Mouse (Mus musculus): Measurements from ENCODE around the gene Mrap. TPM values are rescaled to one million over a fixed set of nuclear protein-coding genes. Genes with fewer than 3 reads are reported as not detected.

Mrap gene
- polyA plus RNA-seq (2014; fragmentation: Nextera tagmentation; extraction: Ambion mirVana) = not detected in 2 replicates

- 90% methylated on average over 26 of the region's 26 CpGs for WGBS
- no peak within 1 kb of the TSS for H3K9ac ChIP-seq (ENCODE audit: low read depth, low read length)
- H3K27ac ChIP-seq (ENCODE audit: low read depth, low read length) = no peak within 1 kb of the TSS
- no peaks in the 10 kb centered on the region for H3K27me3 ChIP-seq (ENCODE audit: control insufficient read depth, insufficient read depth, low read length)
- ATAC-seq (ENCODE audit: low FRiP score, low TSS enrichment) = no peak
- no peak within 1 kb of the TSS for H3K4me2 ChIP-seq (replicated peaks; ENCODE audit: low read depth, low read length)
- H3K4me1 ChIP-seq (ENCODE audit: control insufficient read depth, insufficient read depth, low read length) = 0 out of 2 replicates have a peak, but pooled peaks cover 6% of the 10 kb centered on the region
- H3K4me3 ChIP-seq (ENCODE audit: low read length) = no peak within 1 kb of the TSS
- H3K9me3 ChIP-seq (ENCODE audit: control insufficient read depth, low read length) = no peaks in the 10 kb centered on the region
- H3K36me3 ChIP-seq (ENCODE audit: control insufficient read depth, insufficient read depth, low read length) = no peaks in the 10 kb centered on the region
These were observed at the start of gene Mrap for GRCm38 (mm10) chr16:90738092-90738956. TSS of gene Mrap (plus strand) at chr16:90738207.

GRCm38 (mm10) chr16:90692704-90693385, 45.2 kb upstream of the Mrap start:
- H3K4me2 ChIP-seq (replicated peaks; ENCODE audit: low read depth, low read length) = no peak overlapping the region
- H3K9me3 ChIP-seq (ENCODE audit: control insufficient read depth, low read length) = no peaks in the 10 kb centered on the region
- H3K27me3 ChIP-seq (ENCODE audit: control insufficient read depth, insufficient read depth, low read length) = no peaks in the 10 kb centered on the region
- H3K27ac ChIP-seq (ENCODE audit: low read depth, low read length) = no peak overlapping the region
- H3K4me3 ChIP-seq (ENCODE audit: low read length) = no peak overlapping the region
- no peaks in the 10 kb centered on the region for H3K4me1 ChIP-seq (ENCODE audit: control insufficient read depth, insufficient read depth, low read length)
- no peak for ATAC-seq (ENCODE audit: low FRiP score, low TSS enrichment)
- no peaks in the 10 kb centered on the region for H3K36me3 ChIP-seq (ENCODE audit: control insufficient read depth, insufficient read depth, low read length)
- 86% methylated on average over 15 of the region's 15 CpGs for WGBS
- H3K9ac ChIP-seq (ENCODE audit: low read depth, low read length) = no peak overlapping the region

- H3K27ac ChIP-seq (ENCODE audit: low read depth, low read length) = no peak overlapping the region
- H3K4me2 ChIP-seq (replicated peaks; ENCODE audit: low read depth, low read length) = no peak overlapping the region
- WGBS = 94% methylated on average over 5 of the region's 5 CpGs
- H3K4me3 ChIP-seq (ENCODE audit: low read length) = no peak overlapping the region
- H3K27me3 ChIP-seq (ENCODE audit: control insufficient read depth, insufficient read depth, low read length) = no peaks in the 10 kb centered on the region
- ATAC-seq (ENCODE audit: low FRiP score, low TSS enrichment) = no peak
- no peaks in the 10 kb centered on the region for H3K36me3 ChIP-seq (ENCODE audit: control insufficient read depth, insufficient read depth, low read length)
- no peak overlapping the region for H3K9ac ChIP-seq (ENCODE audit: low read depth, low read length)
- H3K4me1 ChIP-seq (ENCODE audit: control insufficient read depth, insufficient read depth, low read length) = no peaks in the 10 kb centered on the region
- no peaks in the 10 kb centered on the region for H3K9me3 ChIP-seq (ENCODE audit: control insufficient read depth, low read length)
These were observed 44.4 kb upstream of the Mrap start for GRCm38 (mm10) chr16:90693625-90694024.

GRCm38 (mm10) chr16:90694719-90695118, 43.3 kb upstream of the Mrap start:
- WGBS = 73% methylated on average over 9 of the region's 9 CpGs

GRCm38 (mm10) chr16:90695121-90695520, 42.9 kb upstream of the Mrap start:
- Histone ChIP-seq H3K27ac (ENCODE audit: low read depth, low read length) (no peak overlapping the region), H3K9ac (ENCODE audit: low read depth, low read length) (no peak overlapping the region), H3K27me3 (ENCODE audit: control insufficient read depth, insufficient read depth, low read length) (no peaks in the 10 kb centered on the region), H3K4me1 (ENCODE audit: control insufficient read depth, insufficient read depth, low read length) (no peaks in the 10 kb centered on the region), H3K36me3 (ENCODE audit: control insufficient read depth, insufficient read depth, low read length) (no peaks in the 10 kb centered on the region), H3K4me3 (ENCODE audit: low read length) (no peak overlapping the region), H3K4me2 (replicated peaks; ENCODE audit: low read depth, low read length) (no peak overlapping the region), H3K9me3 (ENCODE audit: control insufficient read depth, low read length) (no peaks in the 10 kb centered on the region)
- ATAC-seq (ENCODE audit: low FRiP score, low TSS enrichment) = no peak
- WGBS = 73% methylated on average over 10 of the region's 10 CpGs

More at GRCm38 (mm10) chr16:90694719-90695118, 43.3 kb upstream of the Mrap start:
- H3K4me2 ChIP-seq (replicated peaks; ENCODE audit: low read depth, low read length) = no peak overlapping the region
- H3K9me3 ChIP-seq (ENCODE audit: control insufficient read depth, low read length) = no peaks in the 10 kb centered on the region
- H3K36me3 ChIP-seq (ENCODE audit: control insufficient read depth, insufficient read depth, low read length) = no peaks in the 10 kb centered on the region
- no peaks in the 10 kb centered on the region for H3K27me3 ChIP-seq (ENCODE audit: control insufficient read depth, insufficient read depth, low read length)
- no peak for ATAC-seq (ENCODE audit: low FRiP score, low TSS enrichment)
- H3K4me1 ChIP-seq (ENCODE audit: control insufficient read depth, insufficient read depth, low read length) = no peaks in the 10 kb centered on the region
- no peak overlapping the region for H3K27ac ChIP-seq (ENCODE audit: low read depth, low read length)
- no peak overlapping the region for H3K9ac ChIP-seq (ENCODE audit: low read depth, low read length)
- H3K4me3 ChIP-seq (ENCODE audit: low read length) = no peak overlapping the region

- H3K4me1 ChIP-seq (ENCODE audit: control insufficient read depth, insufficient read depth, low read length) = no peaks in the 10 kb centered on the region
- H3K4me3 ChIP-seq (ENCODE audit: low read length) = no peak overlapping the region
- no peaks in the 10 kb centered on the region for H3K36me3 ChIP-seq (ENCODE audit: control insufficient read depth, insufficient read depth, low read length)
- H3K9ac ChIP-seq (ENCODE audit: low read depth, low read length) = no peak overlapping the region
- H3K9me3 ChIP-seq (ENCODE audit: control insufficient read depth, low read length) = no peaks in the 10 kb centered on the region
- no peaks in the 10 kb centered on the region for H3K27me3 ChIP-seq (ENCODE audit: control insufficient read depth, insufficient read depth, low read length)
- WGBS = 85% methylated on average over 9 of the region's 9 CpGs
- ATAC-seq (ENCODE audit: low FRiP score, low TSS enrichment) = no peak
- H3K27ac ChIP-seq (ENCODE audit: low read depth, low read length) = no peak overlapping the region
- H3K4me2 ChIP-seq (replicated peaks; ENCODE audit: low read depth, low read length) = no peak overlapping the region
These were observed 41.7 kb upstream of the Mrap start for GRCm38 (mm10) chr16:90696306-90696705.

GRCm38 (mm10) chr16:90699390-90699789, 38.6 kb upstream of the Mrap start:
- Histone ChIP-seq H3K9me3 (ENCODE audit: control insufficient read depth, low read length) (no peaks in the 10 kb centered on the region), H3K36me3 (ENCODE audit: control insufficient read depth, insufficient read depth, low read length) (no peaks in the 10 kb centered on the region), H3K27ac (ENCODE audit: low read depth, low read length) (no peak overlapping the region), H3K9ac (ENCODE audit: low read depth, low read length) (no peak overlapping the region), H3K4me2 (replicated peaks; ENCODE audit: low read depth, low read length) (no peak overlapping the region), H3K4me1 (ENCODE audit: control insufficient read depth, insufficient read depth, low read length) (peaks cover 3% of the 10 kb centered on the region; the same call in 1 of the 2 replicates), H3K4me3 (ENCODE audit: low read length) (no peak overlapping the region), H3K27me3 (ENCODE audit: control insufficient read depth, insufficient read depth, low read length) (no peaks in the 10 kb centered on the region)
- 86% methylated on average over 14 of the region's 14 CpGs for WGBS
- no peak for ATAC-seq (ENCODE audit: low FRiP score, low TSS enrichment)

- ATAC-seq (ENCODE audit: low FRiP score, low TSS enrichment) = no peak
- peaks cover 7% of the 10 kb centered on the region; the same call in 1 of the 2 replicates for H3K4me1 ChIP-seq (ENCODE audit: control insufficient read depth, insufficient read depth, low read length)
- H3K4me3 ChIP-seq (ENCODE audit: low read length) = no peak overlapping the region
- no peak overlapping the region for H3K27ac ChIP-seq (ENCODE audit: low read depth, low read length)
- no peaks in the 10 kb centered on the region for H3K36me3 ChIP-seq (ENCODE audit: control insufficient read depth, insufficient read depth, low read length)
- no peak overlapping the region for H3K9ac ChIP-seq (ENCODE audit: low read depth, low read length)
- no peaks in the 10 kb centered on the region for H3K27me3 ChIP-seq (ENCODE audit: control insufficient read depth, insufficient read depth, low read length)
- 95% methylated on average over 2 of the region's 2 CpGs for WGBS
- H3K4me2 ChIP-seq (replicated peaks; ENCODE audit: low read depth, low read length) = no peak overlapping the region
- H3K9me3 ChIP-seq (ENCODE audit: control insufficient read depth, low read length) = no peaks in the 10 kb centered on the region
These were observed 36.5 kb upstream of the Mrap start for GRCm38 (mm10) chr16:90701541-90701940.

- Histone ChIP-seq H3K4me1 (ENCODE audit: control insufficient read depth, insufficient read depth, low read length) (peaks cover 7% of the 10 kb centered on the region; the same call in 1 of the 2 replicates), H3K4me3 (ENCODE audit: low read length) (no peak overlapping the region), H3K9ac (ENCODE audit: low read depth, low read length) (no peak overlapping the region), H3K27me3 (ENCODE audit: control insufficient read depth, insufficient read depth, low read length) (no peaks in the 10 kb centered on the region), H3K9me3 (ENCODE audit: control insufficient read depth, low read length) (0 out of 2 replicates have a peak, but pooled peaks cover 2% of the 10 kb centered on the region), H3K27ac (ENCODE audit: low read depth, low read length) (no peak overlapping the region), H3K36me3 (ENCODE audit: control insufficient read depth, insufficient read depth, low read length) (no peaks in the 10 kb centered on the region), H3K4me2 (replicated peaks; ENCODE audit: low read depth, low read length) (no peak overlapping the region)
- no peak; the same call in 1 of the 2 replicates for ATAC-seq (ENCODE audit: low FRiP score, low TSS enrichment)
- 0% methylated on average over 1 of the region's 1 CpGs for WGBS
These were observed 34.4 kb upstream of the Mrap start for GRCm38 (mm10) chr16:90703646-90704045.
